Mouse (Mus musculus): ENCODE data around the gene Stim1. TPM values are rescaled to one million over a fixed set of nuclear protein-coding genes. Genes with fewer than 3 reads are reported as not detected.

Stim1 gene
- total RNA-seq, 1 experiment: 22.4 TPM

GRCm38 (mm10) chr7:102472675-102473074 is 205.1 kb downstream of the Stim1 start:
- H3K9ac ChIP-seq (ENCODE audit: insufficient read depth, low read depth, low read length, poor library complexity, severe bottlenecking): no peak overlapping the region
- in situ Hi-C loops (cut with MboI; ENCODE audit: low sequenced_read_pairs in 2 of 2, unreplicated experiment in 2 of 2): loop anchor here in 1 of 2 experiments (25.0 kb wide), 1 partner anchor 335 kb away; no protein-coding TSS in a partner anchor
- TF ChIP-seq CHD2 (IDR thresholded peaks at IDR 0.05; ENCODE audit: low read depth, low read length) (no peak), MAFK (IDR thresholded peaks at IDR 0.05; ENCODE audit: insufficient read depth, low read depth, low read length) (no peak), ZNF384 (IDR thresholded peaks at IDR 0.05; ENCODE audit: low read depth, low read length) (no peak), ZC3H11A (IDR thresholded peaks at IDR 0.05; ENCODE audit: borderline replicate concordance, low read depth, low read length) (no peak), HCFC1 (IDR thresholded peaks at IDR 0.05; ENCODE audit: borderline replicate concordance, insufficient read depth, low read length) (no peak)
- H3K9me3 ChIP-seq (ENCODE audit: control insufficient read depth, insufficient read depth, low read depth, low read length): no peaks in the 10 kb centered on the region
- peaks cover 7% of the 10 kb centered on the region for H3K36me3 ChIP-seq (ENCODE audit: control insufficient read depth, insufficient read depth, low read length, poor library complexity, severe bottlenecking)
- no peak overlapping the region for H3K27ac ChIP-seq (ENCODE audit: insufficient read depth, low read depth, low read length, poor library complexity, severe bottlenecking)
- peaks cover 3 to 5% of the 10 kb centered on the region in 2 experiments; a peak in 3 of 4 replicates for H3K4me1 ChIP-seq (ENCODE audit: control insufficient read depth in 2 of 2, insufficient read depth in 2 of 2, low read length in 2 of 2, poor library complexity in 1 of 2)
- no peak for DNase-seq (ENCODE audit: low read depth, low spot score)
- H3K4me3 ChIP-seq (ENCODE audit: insufficient read depth in 1 of 2, low read depth in 1 of 2, low read length in 2 of 2, poor library complexity in 1 of 2, severe bottlenecking in 1 of 2): no peak overlapping the region

DNA sequence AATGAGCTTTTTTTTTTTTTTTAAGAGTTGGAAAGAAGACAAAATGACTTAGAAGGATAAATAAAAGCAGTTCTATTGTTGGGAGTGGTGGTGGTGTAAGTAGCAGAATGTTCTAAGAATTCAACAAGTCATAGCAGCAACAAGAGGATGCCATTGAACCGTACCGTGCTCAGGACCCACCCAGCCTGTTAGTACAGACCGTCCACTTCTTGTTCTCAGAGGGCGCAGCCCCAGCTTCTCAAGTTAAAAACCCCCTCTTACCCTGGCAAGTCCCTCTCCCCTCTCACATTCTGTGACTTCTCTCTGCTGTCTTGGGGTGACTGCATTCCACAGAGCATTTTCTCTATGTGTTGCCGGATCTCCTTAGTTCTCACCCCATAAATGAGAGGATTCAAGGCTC is 209.0 kb downstream of the Stim1 start:
- Histone ChIP-seq H3K36me3 (ENCODE audit: control insufficient read depth, insufficient read depth, low read length, poor library complexity, severe bottlenecking) (peaks cover 2% of the 10 kb centered on the region; the same call in 1 of the 2 replicates), H3K27ac (ENCODE audit: insufficient read depth, low read depth, low read length, poor library complexity, severe bottlenecking) (no peak overlapping the region), H3K4me1 (ENCODE audit: control insufficient read depth in 2 of 2, insufficient read depth in 2 of 2, low read length in 2 of 2, poor library complexity in 1 of 2) (peaks cover 8 to 10% of the 10 kb centered on the region in 2 experiments; a peak in 3 of 4 replicates), H3K9ac (ENCODE audit: insufficient read depth, low read depth, low read length, poor library complexity, severe bottlenecking) (no peak overlapping the region), H3K9me3 (ENCODE audit: control insufficient read depth, insufficient read depth, low read depth, low read length) (no peaks in the 10 kb centered on the region), H3K4me3 (ENCODE audit: insufficient read depth in 1 of 2, low read depth in 1 of 2, low read length in 2 of 2, poor library complexity in 1 of 2, severe bottlenecking in 1 of 2) (no peak overlapping the region)
- no peak for DNase-seq (ENCODE audit: low read depth, low spot score)
- TF ChIP-seq ZNF384 (IDR thresholded peaks at IDR 0.05; ENCODE audit: low read depth, low read length): no peak
- TF ChIP-seq CHD2 (IDR thresholded peaks at IDR 0.05; ENCODE audit: low read depth, low read length): no peak
- no peak for TF ChIP-seq ZC3H11A (IDR thresholded peaks at IDR 0.05; ENCODE audit: borderline replicate concordance, low read depth, low read length)
- no peak for TF ChIP-seq MAFK (IDR thresholded peaks at IDR 0.05; ENCODE audit: insufficient read depth, low read depth, low read length)
- TF ChIP-seq HCFC1 (IDR thresholded peaks at IDR 0.05; ENCODE audit: borderline replicate concordance, insufficient read depth, low read length): no peak
- in situ Hi-C loops (cut with MboI; ENCODE audit: low sequenced_read_pairs in 2 of 2, unreplicated experiment in 2 of 2): no loop called here

GRCm38 (mm10) chr7:102477377-102477776 is 209.8 kb downstream of the Stim1 start:
- Histone ChIP-seq H3K27ac (ENCODE audit: insufficient read depth, low read depth, low read length, poor library complexity, severe bottlenecking) (no peak overlapping the region; the same call in 1 of the 2 replicates), H3K9ac (ENCODE audit: insufficient read depth, low read depth, low read length, poor library complexity, severe bottlenecking) (no peak overlapping the region), H3K36me3 (ENCODE audit: control insufficient read depth, insufficient read depth, low read length, poor library complexity, severe bottlenecking) (peaks cover 2% of the 10 kb centered on the region; the same call in 1 of the 2 replicates), H3K4me3 (ENCODE audit: insufficient read depth in 1 of 2, low read depth in 1 of 2, low read length in 2 of 2, poor library complexity in 1 of 2, severe bottlenecking in 1 of 2) (no peak overlapping the region), H3K4me1 (ENCODE audit: control insufficient read depth in 2 of 2, insufficient read depth in 2 of 2, low read length in 2 of 2, poor library complexity in 1 of 2) (peaks cover 8 to 10% of the 10 kb centered on the region in 2 experiments; a peak in 3 of 4 replicates), H3K9me3 (ENCODE audit: control insufficient read depth, insufficient read depth, low read depth, low read length) (no peaks in the 10 kb centered on the region)
- no peak for TF ChIP-seq ZNF384 (IDR thresholded peaks at IDR 0.05; ENCODE audit: low read depth, low read length)
- no peak for TF ChIP-seq CHD2 (IDR thresholded peaks at IDR 0.05; ENCODE audit: low read depth, low read length)
- TF ChIP-seq ZC3H11A (IDR thresholded peaks at IDR 0.05; ENCODE audit: borderline replicate concordance, low read depth, low read length): no peak
- TF ChIP-seq HCFC1 (IDR thresholded peaks at IDR 0.05; ENCODE audit: borderline replicate concordance, insufficient read depth, low read length): no peak
- TF ChIP-seq MAFK (IDR thresholded peaks at IDR 0.05; ENCODE audit: insufficient read depth, low read depth, low read length): no peak
- no peak for DNase-seq (ENCODE audit: low read depth, low spot score)
- in situ Hi-C loops (cut with MboI; ENCODE audit: low sequenced_read_pairs in 2 of 2, unreplicated experiment in 2 of 2): no loop called here

DNA sequence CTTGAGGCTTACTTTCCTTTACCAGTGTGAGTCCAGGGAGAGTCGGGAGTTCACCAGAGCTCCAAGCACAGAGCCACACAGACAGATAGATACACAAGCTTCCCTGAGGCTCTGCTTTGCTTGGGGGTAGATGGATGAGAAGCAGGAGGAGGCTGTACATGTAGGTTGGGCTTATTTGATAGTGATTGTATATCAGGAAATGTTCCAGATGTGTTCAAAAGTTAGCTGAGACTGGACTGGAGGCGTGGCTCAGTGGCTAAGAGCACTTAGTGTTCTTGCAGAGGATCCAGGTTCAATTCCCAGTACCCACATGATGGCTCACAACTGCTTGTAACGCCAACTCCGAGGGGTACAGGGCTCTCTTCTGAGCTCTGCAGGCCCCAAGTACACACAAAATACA is 210.8 kb downstream of the Stim1 start:
- Histone ChIP-seq H3K9me3 (ENCODE audit: control insufficient read depth, insufficient read depth, low read depth, low read length) (no peaks in the 10 kb centered on the region), H3K27ac (ENCODE audit: insufficient read depth, low read depth, low read length, poor library complexity, severe bottlenecking) (no peak overlapping the region; the same call in 1 of the 2 replicates), H3K4me1 (ENCODE audit: control insufficient read depth in 2 of 2, insufficient read depth in 2 of 2, low read length in 2 of 2, poor library complexity in 1 of 2) (peaks cover 8 to 10% of the 10 kb centered on the region in 2 experiments; a peak in 3 of 4 replicates), H3K9ac (ENCODE audit: insufficient read depth, low read depth, low read length, poor library complexity, severe bottlenecking) (no peak overlapping the region), H3K36me3 (ENCODE audit: control insufficient read depth, insufficient read depth, low read length, poor library complexity, severe bottlenecking) (peaks cover 2% of the 10 kb centered on the region; the same call in 1 of the 2 replicates), H3K4me3 (ENCODE audit: insufficient read depth in 1 of 2, low read depth in 1 of 2, low read length in 2 of 2, poor library complexity in 1 of 2, severe bottlenecking in 1 of 2) (no peak overlapping the region)
- in situ Hi-C loops (cut with MboI; ENCODE audit: low sequenced_read_pairs in 2 of 2, unreplicated experiment in 2 of 2): no loop called here
- no peak for DNase-seq (ENCODE audit: low read depth, low spot score)
- TF ChIP-seq HCFC1 (IDR thresholded peaks at IDR 0.05; ENCODE audit: borderline replicate concordance, insufficient read depth, low read length) (no peak), CHD2 (IDR thresholded peaks at IDR 0.05; ENCODE audit: low read depth, low read length) (no peak), MAFK (IDR thresholded peaks at IDR 0.05; ENCODE audit: insufficient read depth, low read depth, low read length) (no peak), ZC3H11A (IDR thresholded peaks at IDR 0.05; ENCODE audit: borderline replicate concordance, low read depth, low read length) (no peak), ZNF384 (IDR thresholded peaks at IDR 0.05; ENCODE audit: low read depth, low read length) (no peak)

Measured in ES-E14 (cell line).